Mouse (Mus musculus) forebrain, embryonic 13.5 days (tissue): ENCODE data around the gene Gm28557. TPM values are rescaled to one million over a fixed set of nuclear protein-coding genes. Genes with fewer than 3 reads are reported as not detected.

Source experiments
- ATAC-seq: fragments of 200-750 bp; cut with Nextera tagmentation; 2 replicates; pipeline ENCODE4 v1.8.0; 2017
- H3K27ac ChIP-seq: fragments of 300-500 bp; sonication (generic); 2 replicates; pipeline ENCODE4 v1.5.1; 2015; ENCODE audit warnings: inconsistent platforms, mild to moderate bottlenecking, moderate library complexity
- H3K27me3 ChIP-seq: fragments of 300-500 bp; sonication (generic); 2 replicates; pipeline ENCODE4 v1.6.1; 2015; ENCODE audit warnings: mild to moderate bottlenecking, inconsistent platforms
- H3K36me3 ChIP-seq: fragments of 300-500 bp; sonication (generic); 2 replicates; pipeline ENCODE4 v1.6.1; 2015; ENCODE audit warnings: mild to moderate bottlenecking, inconsistent platforms; ENCODE audit not compliant: poor library complexity, severe bottlenecking
- H3K4me1 ChIP-seq: fragments of 300-500 bp; sonication (generic); 2 replicates; pipeline ENCODE4 v1.6.1; 2015; ENCODE audit warnings: inconsistent platforms
- H3K4me2 ChIP-seq: fragments of 300-500 bp; sonication (generic); 2 replicates; pipeline ENCODE4 v1.6.1; 2015; ENCODE audit warnings: inconsistent platforms, mild to moderate bottlenecking, moderate library complexity
- H3K4me3 ChIP-seq: fragments of 300-500 bp; sonication (generic); 2 replicates; pipeline ENCODE4 v1.5.1; 2015; ENCODE audit warnings: mild to moderate bottlenecking, inconsistent platforms
- H3K9ac ChIP-seq: fragments of 300-500 bp; sonication (generic); 2 replicates; pipeline ENCODE4 v1.6.1; 2015; ENCODE audit warnings: mild to moderate bottlenecking, inconsistent platforms
- H3K9me3 ChIP-seq: fragments of 300-500 bp; sonication (generic); replicated peaks from 2 replicates; pipeline ENCODE4 v1.6.1; 2016; ENCODE audit warnings: inconsistent platforms
- WGBS: fragments of 180-500 bp; shearing (Covaris S2); methylation state at CpG from one replicate; pipeline ENCODE4 v1.1.7; 2015; 5-methylcytosine and 5-hydroxymethylcytosine counted together
- polyA plus RNA-seq: library from polyadenylated mRNA; unstranded; fragments of >200 nt; fragmentation: Nextera tagmentation; extraction: Ambion mirVana; gene quantifications from 2 replicates; pipeline ENCODE4 v1.2.1, GENCODE M21; 2015

The Gm28557 gene
- polyA plus RNA-seq, 1 experiment from 2014 or later, result 2.3 TPM

DNA sequence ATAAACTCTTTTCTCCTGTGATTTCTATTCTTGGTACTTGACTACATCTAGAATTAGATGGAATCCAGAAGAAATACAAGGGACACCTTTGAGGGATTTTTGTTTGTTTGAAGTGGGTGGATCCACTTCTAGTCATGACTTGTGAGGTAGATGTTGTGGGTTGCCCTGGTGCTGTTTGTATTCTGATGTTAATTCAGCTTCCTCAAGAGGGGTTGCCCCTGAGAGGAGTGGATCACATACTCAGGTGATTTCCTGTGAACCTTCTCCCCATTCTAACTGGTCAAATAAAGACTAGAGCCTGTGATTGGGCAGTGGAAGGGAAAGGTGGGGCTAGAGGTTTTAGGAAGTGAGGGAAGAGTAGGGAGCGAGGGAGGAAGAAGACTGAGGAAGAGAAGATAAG is 26.5 kb downstream of the Gm28557 start:
- Histone ChIP-seq H3K9ac (peak overlapping the region; percentile 66; the same call in 1 of the 2 replicates), H3K4me3 (peak overlapping the region; percentile 59; the same call in 1 of the 2 replicates)
- WGBS, result 88% methylated on average over 1 of the region's 1 CpGs

DNA sequence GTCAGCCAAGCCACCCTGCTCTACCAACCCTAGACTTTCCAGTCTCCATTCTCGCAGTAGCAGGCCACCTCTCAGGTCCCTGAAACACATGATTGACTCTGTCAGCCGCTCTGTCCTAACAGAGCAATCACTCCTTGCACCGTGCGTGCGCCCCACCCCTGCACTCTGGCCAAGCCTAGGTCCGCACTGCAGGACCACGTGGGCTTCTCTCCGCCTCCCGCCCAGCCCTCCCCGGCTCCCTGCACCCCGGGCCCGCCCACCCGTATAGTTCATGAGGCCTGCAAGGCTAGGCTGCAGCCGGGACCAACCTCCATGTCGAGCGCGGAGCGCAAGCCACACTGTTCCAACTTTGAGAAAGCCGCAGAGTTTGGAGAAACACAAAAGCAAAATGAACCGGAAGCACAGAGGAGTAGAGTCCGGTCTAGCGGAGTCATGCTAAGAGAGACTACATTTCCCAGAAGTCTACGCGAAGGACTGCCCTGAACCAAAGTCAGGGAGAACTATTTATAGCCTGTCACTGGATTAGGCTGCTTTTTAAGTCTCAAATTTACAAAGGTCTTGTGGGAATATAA is 27.2 kb downstream of the Gm28557 start:
- Histone ChIP-seq H3K9ac (peak overlapping the region; percentile 66), H3K27me3 (no peaks in the 10 kb centered on the region), H3K4me1 (peaks cover 6% of the 10 kb centered on the region; the same call in 1 of the 2 replicates), H3K4me2 (peak overlapping the region; percentile 79), H3K27ac (peak overlapping the region; percentile 61), H3K4me3 (peak overlapping the region; percentile 59), H3K9me3 (peaks cover 19% of the 10 kb centered on the region), H3K36me3 (peaks cover 26% of the 10 kb centered on the region)
- WGBS, result under 1% methylated on average over 24 of the region's 24 CpGs
- peak; percentile 97 for ATAC-seq

More for the DNA sequence above, 26.5 kb downstream of the Gm28557 start:
- Histone ChIP-seq H3K4me2 (peak overlapping the region; percentile 79), H3K27me3 (no peaks in the 10 kb centered on the region), H3K4me1 (peaks cover 6% of the 10 kb centered on the region; the same call in 1 of the 2 replicates), H3K36me3 (peaks cover 20% of the 10 kb centered on the region), H3K9me3 (peaks cover 13% of the 10 kb centered on the region; the same call in 1 of the 2 replicates), H3K27ac (no peak overlapping the region)
- no peak for ATAC-seq

DNA sequence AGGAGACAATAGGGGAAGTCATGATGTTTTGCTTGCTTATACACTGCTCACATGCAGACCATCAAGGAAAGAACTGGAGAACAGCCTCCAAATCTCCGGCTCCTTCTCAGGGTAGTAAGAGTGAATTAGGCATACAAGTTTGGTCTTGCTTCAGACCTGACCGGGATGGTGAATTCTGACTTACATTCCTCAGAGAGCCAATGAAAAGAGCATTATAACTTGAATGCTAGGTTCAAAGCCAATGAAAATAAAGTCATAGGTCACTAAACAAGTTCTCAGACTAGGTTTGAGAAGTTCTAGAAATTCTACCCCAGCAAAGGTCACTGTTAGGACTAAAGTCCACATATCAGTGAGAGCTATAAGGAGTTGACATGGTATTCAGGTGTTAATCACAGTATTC is 31.2 kb downstream of the Gm28557 start:
- peaks cover 58% of the 10 kb centered on the region for H3K36me3 ChIP-seq
- H3K9ac ChIP-seq, result no peak overlapping the region
- H3K9me3 ChIP-seq, result peaks cover 40% of the 10 kb centered on the region
- H3K27ac ChIP-seq, result no peak overlapping the region
- no peak overlapping the region for H3K4me3 ChIP-seq
- WGBS, result 97% methylated on average over 2 of the region's 2 CpGs
- peaks cover 6% of the 10 kb centered on the region; the same call in 1 of the 2 replicates for H3K4me1 ChIP-seq
- no peaks in the 10 kb centered on the region for H3K27me3 ChIP-seq
- no peak for ATAC-seq
- H3K4me2 ChIP-seq, result no peak overlapping the region

DNA sequence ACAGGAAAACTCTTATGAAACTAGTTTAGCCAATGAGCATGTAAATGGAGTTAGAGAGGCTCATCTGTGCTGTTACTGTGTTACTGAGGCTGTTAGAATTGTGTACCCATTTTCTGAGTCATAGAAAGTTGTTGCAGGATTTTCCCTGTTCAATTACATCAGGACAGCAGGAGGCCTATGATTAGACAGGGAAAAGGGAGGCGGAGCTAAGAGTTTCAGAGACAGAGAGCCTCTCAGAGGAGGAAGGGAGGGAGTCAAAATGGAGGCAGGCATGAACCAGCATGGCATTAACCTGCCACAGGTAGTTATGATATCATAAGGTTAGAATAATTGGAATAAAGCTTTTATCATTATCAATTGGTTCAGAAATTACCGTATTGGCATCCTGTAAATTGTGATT is 35.6 kb downstream of the Gm28557 start:
- WGBS, result 92% methylated on average over 2 of the region's 2 CpGs
- no peaks in the 10 kb centered on the region for H3K27me3 ChIP-seq

DNA sequence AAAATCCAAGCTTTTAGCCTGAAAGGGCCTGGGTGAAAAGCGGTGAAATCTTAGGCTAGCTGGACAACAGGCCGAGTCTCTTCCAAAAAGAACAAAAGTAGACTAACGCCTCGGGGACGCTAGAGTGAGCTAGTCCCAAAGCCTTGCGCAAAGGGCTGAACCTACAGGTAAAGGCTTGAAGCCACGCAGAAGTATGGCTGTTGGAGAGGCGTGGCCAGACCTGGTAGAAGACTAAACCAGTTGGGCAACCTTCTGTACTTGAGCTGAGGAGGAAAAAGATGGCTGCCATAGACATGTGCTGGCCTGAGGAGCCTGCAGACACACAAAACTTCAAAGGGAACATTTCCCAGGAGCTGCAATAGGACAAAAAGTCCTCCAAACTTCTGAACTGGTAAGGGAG is 43.0 kb downstream of the Gm28557 start:
- no peak overlapping the region for H3K9ac ChIP-seq
- no peak for ATAC-seq
- peaks cover 33% of the 10 kb centered on the region for H3K36me3 ChIP-seq
- H3K4me1 ChIP-seq, result peaks cover 2% of the 10 kb centered on the region
- no peaks in the 10 kb centered on the region for H3K27me3 ChIP-seq
- H3K4me3 ChIP-seq, result no peak overlapping the region
- no peak overlapping the region for H3K27ac ChIP-seq
- 92% methylated on average over 8 of the region's 8 CpGs for WGBS
- peaks cover 19% of the 10 kb centered on the region for H3K9me3 ChIP-seq
- no peak overlapping the region for H3K4me2 ChIP-seq

More for the DNA sequence above, 35.6 kb downstream of the Gm28557 start:
- no peak overlapping the region for H3K4me2 ChIP-seq
- peaks cover 77% of the 10 kb centered on the region for H3K36me3 ChIP-seq
- H3K9me3 ChIP-seq, result peaks cover 58% of the 10 kb centered on the region
- no peak overlapping the region for H3K9ac ChIP-seq
- H3K27ac ChIP-seq, result no peak overlapping the region
- no peak for ATAC-seq
- no peaks in the 10 kb centered on the region for H3K4me1 ChIP-seq
- no peak overlapping the region for H3K4me3 ChIP-seq

DNA sequence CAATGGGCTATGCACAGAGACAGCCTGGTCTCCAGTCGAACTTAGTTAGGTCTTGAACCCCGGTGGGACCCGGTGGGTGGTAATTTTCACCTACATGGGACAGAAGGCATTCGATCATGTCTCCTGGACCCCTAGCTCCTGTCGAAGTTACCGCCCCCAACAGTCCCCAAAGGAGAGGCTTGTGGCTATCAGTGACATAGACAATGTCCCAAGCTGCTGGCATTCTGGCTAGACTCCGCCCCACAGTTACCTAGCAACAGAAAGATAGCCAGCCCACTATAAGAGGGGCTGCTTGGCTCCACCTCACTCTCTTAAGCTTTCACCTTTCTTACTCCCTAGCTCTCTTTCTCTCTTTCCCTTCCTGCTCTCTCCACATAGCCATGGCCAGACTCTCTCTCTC is 46.0 kb downstream of the Gm28557 start:
- Histone ChIP-seq H3K36me3 (peaks cover 10% of the 10 kb centered on the region), H3K27me3 (no peaks in the 10 kb centered on the region)
- 69% methylated on average over 7 of the region's 7 CpGs for WGBS

DNA sequence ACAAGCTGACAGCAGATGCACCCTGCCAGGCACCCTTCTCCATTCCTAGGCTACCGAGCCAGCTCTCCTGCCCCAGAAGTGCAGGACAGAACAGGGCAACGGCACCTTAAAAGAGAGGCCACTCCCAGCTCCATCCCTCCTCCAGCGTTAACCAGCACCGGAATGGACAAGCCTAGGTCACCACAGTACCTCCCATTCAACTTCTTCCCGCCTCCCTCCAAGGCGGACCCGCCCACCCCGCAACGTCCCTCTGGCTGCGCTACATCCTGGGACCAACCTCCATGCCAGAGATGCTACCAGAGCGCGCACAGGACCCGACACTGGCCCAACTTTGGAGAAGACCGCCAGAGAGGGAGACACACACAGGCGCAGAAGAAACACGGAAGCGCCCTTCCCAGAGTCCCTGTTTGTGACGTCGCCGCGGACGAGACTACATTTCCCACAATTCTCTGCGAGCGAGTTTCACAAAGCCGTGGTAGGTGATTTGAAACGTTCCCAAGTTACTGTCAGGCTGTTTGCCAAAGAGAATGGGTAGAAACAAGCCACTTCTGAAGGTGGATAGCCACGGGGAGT is 47.5 kb downstream of the Gm28557 start, which contains the start of gene Zfp712:
Gene Zfp712 (minus strand): TSS at position 385 of the 573 bp plus-strand sequence.
- Histone ChIP-seq H3K4me1 (peaks cover 7% of the 10 kb centered on the region), H3K4me2 (peak within 1 kb of the TSS; percentile 76), H3K27ac (peak within 1 kb of the TSS; percentile 65), H3K4me3 (peak within 1 kb of the TSS; percentile 75), H3K9ac (peak within 1 kb of the TSS; percentile 84), H3K36me3 (peaks cover 1% of the 10 kb centered on the region; the same call in 1 of the 2 replicates), H3K9me3 (peaks cover 12% of the 10 kb centered on the region), H3K27me3 (no peaks in the 10 kb centered on the region)
- WGBS, result under 1% methylated on average over 27 of the region's 27 CpGs
- peak; percentile 96 for ATAC-seq

More for the DNA sequence above, 46.0 kb downstream of the Gm28557 start:
- H3K4me2 ChIP-seq, result no peak overlapping the region
- ATAC-seq, result no peak
- H3K9me3 ChIP-seq, result peaks cover 14% of the 10 kb centered on the region; the same call in 1 of the 2 replicates
- H3K4me1 ChIP-seq, result peaks cover 7% of the 10 kb centered on the region
- H3K4me3 ChIP-seq, result no peak overlapping the region
- no peak overlapping the region for H3K27ac ChIP-seq
- H3K9ac ChIP-seq, result no peak overlapping the region

DNA sequence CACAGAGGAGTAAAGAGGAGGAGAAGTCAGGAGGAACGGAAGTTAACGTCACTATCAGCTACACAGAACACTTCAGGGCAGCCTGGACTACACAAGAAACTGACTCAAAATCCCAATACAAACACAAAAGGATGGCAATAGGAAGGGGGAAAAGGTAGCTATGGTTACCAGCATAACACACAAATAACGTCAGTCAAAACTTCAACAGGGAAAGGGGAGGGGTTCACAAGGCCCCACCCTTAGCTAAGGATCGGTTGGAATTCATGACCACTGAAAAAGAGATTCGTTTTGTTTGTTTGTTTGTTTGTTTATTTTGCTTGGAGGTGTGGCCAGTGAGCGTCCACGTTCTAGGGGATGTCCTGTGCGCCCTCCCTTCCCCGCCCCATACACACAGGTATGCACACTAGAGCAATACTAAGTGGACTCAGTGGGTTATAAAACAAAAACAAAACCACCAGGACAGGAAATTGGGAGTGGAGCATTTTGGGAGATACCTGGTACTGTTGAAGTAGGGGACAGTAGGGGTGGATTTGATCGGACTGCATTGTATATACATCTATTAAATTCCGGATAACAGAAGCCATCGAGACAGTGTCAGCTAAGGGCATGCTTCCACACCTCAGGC is 48.1 kb downstream of the Gm28557 start:
- Histone ChIP-seq H3K36me3 (no peaks in the 10 kb centered on the region), H3K9me3 (peaks cover 12% of the 10 kb centered on the region), H3K4me3 (peak overlapping the region; percentile 75), H3K9ac (peak overlapping the region; percentile 84), H3K27me3 (no peaks in the 10 kb centered on the region), H3K27ac (peak overlapping the region; percentile 65), H3K4me1 (peaks cover 7% of the 10 kb centered on the region), H3K4me2 (peak overlapping the region; percentile 76)
- 4% methylated on average over 12 of the region's 12 CpGs for WGBS
- peak; percentile 54 for ATAC-seq

Other genes with a start within 250 kb of the Gm28557 start
- 1.5 and 2.2 TPM in 2 replicates for gene Gm10767, start 203.7 kb downstream of the Gm28557 start, polyA plus RNA-seq
- gene Zfp712, start 47.4 kb downstream of the Gm28557 start, polyA plus RNA-seq, result 5.6 and 6.8 TPM in 2 replicates
- 9.0 TPM in 2 replicates for gene Zfp708, start 10.6 kb downstream of the Gm28557 start, polyA plus RNA-seq
- 0.10 TPM in 1 of 2 replicates, not detected in the other for gene Rslcan18, start 7.7 kb upstream of the Gm28557 start, polyA plus RNA-seq
- 2.6 and 3.6 TPM in 2 replicates for gene Zfp759, start 13.1 kb upstream of the Gm28557 start, polyA plus RNA-seq
- 5.0 and 6.4 TPM in 2 replicates for gene Rsl1, start 64.6 kb upstream of the Gm28557 start, polyA plus RNA-seq
- gene Zfp455, start 85.9 kb upstream of the Gm28557 start, polyA plus RNA-seq, result 2.8 and 3.6 TPM in 2 replicates
- gene Zfp458, start 169.9 kb upstream of the Gm28557 start, polyA plus RNA-seq, result 3.2 and 3.7 TPM in 2 replicates
- 0.87 and 1.00 TPM in 2 replicates for gene Zfp457, start 197.9 kb upstream of the Gm28557 start, polyA plus RNA-seq
- 1.5 and 1.6 TPM in 2 replicates for gene Zfp595, start 224.0 kb upstream of the Gm28557 start, polyA plus RNA-seq